Mouse (Mus musculus) thymus, postnatal 0 days (tissue): Measurements from ENCODE around the gene Fto. TPM values are rescaled to one million over a fixed set of nuclear protein-coding genes. Genes with fewer than 3 reads are reported as not detected.

Source experiments
- DNase-seq: peaks from one replicate; pipeline ENCODE4 v3.0.0-alpha.2; 2015; ENCODE audit warnings: low spot score
- polyA plus RNA-seq: library from polyadenylated mRNA; unstranded; fragments of >200 nt; fragmentation: Nextera tagmentation; extraction: Ambion mirVana; gene quantifications from 2 replicates; pipeline ENCODE4 v1.2.1, GENCODE M21; 2015

The Fto gene
- polyA plus RNA-seq, 1 experiment from 2014 or later: 33.4 TPM

DNA sequence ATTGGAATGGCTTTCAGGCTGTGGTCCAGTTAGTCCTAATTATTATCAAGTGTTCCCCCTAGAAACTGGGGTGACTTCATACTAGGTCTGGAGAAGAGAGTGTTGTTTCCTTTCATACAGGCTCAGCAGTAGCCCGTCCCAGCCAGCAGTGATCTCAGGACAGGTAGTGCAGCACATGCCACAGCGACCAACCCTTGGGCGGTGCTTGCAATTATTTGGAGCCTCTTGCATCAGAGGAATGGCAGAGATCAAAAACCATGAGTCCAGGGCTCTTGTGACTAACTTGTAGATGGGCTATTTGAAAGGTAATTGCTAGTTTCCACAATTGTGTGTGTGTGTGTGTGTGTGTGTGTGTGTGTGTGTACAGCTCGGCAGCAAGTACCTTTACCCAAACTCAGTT, 247.9 kb downstream of the Fto start:
- no peak for DNase-seq

DNA sequence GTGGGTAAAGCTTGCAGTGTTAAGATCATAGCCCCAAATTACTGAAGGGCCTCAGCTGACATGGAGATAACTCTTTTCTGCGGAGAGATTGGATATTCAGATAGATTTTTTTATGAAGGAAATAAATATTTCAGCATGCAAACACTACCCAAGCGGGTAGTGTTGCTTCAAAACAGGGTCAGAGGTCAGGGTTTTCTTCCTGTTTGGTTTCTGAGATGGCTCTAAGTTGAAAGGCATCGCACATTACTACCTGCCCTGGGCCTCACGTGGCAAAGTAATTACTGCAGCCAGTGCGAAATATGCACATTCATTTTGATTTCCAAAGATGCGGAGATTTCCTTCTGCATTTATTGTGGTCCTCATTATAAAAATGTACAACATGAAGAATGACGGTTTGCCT, 249.3 kb downstream of the Fto start:
- DNase-seq: no peak

DNA sequence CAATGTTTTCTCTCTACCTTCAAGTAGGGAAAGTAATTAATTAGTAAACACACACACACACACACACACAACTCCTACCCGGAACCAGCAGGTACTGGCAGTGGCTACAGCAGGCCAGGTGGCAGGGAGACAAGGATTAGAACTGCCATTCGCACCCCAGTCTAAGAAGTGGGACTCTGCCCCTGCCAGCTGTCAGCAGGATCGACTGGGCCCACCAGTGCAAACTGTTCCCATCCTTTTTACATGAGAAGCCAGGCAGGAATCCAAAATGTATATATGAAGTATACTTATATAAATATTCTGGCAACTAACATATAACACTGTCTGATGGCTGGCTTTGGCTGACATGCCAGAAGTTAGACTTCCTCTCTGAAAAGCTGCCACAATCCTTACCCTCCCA, 250.0 kb downstream of the Fto start:
- no peak for DNase-seq

DNA sequence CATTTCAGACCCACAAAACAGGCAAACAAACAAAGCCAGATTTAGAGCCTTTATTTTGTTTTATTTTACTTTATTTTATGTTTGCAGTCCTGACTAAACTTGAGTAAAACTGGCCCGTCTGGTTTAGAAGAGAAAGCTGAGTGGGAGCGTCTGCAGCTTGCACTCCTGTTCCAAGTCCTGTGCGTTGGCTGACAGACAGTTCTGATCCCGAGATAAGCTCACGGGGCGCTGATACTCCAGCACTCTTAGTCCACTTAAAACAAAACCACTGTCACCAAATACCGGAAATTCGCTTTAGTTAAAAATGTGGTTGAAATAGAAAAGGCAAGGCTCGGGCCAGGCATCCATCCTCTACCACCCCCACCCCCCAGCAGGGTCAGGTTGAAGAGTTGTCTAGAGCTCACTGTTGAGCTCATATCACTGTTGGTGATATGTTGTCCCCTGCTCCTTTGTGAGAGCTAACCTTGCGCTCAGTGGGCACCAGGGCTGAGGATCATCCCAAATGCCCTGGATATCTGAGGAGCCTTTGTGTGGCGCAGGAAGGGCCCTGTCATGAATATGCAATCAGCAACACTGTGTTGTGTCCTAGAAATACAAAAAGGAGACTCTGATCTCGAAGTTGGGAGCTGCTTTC, 252.7 kb downstream of the Fto start:
- DNase-seq: no peak

DNA sequence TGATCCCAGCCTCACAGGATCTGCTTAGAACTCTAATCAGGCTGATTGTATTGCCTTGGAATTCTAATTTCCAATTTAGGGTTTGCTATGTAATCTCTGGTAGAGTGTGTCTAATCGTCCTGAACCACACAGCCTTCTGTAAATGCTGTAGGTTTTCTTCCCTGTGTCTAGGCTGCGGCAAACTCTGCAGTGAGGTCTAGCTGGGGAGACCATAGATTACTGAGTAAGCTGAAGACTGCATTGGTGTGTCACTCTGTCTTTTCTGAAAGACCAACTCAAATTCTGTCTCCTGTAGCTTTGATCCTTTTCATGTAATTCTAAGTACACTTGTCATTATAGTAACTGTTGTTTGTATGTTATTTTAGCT, 253.2 kb downstream of the Fto start:
- DNase-seq: no peak

DNA sequence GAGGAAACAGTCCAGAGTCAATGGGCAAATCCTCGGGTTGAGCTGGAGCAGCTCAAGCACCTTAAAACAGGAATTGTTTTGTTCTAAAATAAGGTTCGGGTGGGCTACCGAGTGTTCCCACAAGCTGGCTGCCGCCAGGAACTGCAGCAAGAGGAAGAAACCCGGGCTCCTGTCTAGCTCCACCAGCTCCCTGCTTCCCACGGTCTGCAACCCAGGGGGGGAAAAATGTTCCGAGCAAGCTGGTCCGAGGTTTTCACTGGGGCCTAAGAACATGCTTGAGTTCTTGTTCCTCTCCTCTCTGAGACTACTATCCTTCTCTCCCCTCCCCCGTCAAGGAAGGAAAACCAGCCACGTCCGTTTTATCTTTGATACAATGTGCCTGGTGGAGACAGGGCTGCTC, 256.5 kb downstream of the Fto start:
- no peak for DNase-seq

DNA sequence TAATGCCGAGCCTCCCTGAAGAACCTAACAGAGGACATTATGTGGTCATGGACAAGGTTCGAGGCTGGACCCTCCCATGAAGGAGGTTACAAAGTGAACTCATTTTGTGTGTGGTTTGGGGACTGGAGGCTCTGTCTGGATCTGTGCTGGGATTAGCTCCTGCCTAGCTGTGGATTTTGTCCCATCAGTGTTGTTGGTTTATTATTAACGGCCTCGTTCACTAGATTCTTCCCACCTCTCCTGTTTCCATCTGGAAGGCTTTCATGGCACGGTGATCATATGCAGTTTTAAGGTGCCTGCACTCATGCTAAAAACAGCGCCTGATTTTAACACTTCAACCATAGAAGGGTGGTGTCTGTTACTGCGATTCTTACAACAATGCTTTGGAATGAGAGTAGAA, 257.5 kb downstream of the Fto start:
- no peak for DNase-seq

DNA sequence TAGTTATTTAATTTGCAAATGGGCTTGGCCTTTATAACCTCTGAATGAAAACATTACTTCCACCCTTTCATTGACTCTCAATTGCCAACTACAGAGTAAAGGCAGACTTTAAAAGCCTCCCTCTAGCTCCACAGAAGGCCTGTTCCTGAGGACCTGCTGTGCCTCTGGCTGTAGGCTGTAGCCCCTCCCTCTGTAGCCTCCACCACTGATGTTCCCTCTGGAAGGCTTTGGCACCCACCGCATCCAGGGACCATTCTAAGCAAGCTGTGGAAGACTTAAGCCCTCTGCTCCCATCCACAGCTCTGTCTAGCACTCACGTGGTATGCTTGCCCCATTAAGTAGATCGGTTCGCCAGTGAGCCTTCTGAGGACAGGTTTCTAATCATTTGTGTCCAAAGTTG, 258.7 kb downstream of the Fto start:
- no peak for DNase-seq

DNA sequence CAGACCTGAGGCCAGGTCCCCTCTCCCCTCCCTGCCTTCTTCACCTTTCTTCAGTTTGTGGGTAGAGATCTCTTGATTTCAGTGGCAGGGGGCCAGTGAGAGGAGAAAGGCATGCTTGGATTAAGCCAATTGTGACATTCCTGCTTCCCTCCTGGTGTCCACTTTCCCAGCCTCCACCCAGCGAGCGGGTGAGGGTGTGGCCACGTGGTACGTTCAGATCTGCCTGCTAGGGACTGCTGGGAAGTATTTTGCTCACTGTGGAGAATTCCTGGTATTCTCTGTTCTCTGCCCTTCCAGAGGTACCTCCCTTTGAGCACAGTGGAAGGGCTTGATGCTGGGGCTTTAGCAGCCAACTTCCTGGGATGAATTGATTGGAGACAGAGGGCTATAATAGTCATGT, 259.3 kb downstream of the Fto start:
- DNase-seq: no peak

DNA sequence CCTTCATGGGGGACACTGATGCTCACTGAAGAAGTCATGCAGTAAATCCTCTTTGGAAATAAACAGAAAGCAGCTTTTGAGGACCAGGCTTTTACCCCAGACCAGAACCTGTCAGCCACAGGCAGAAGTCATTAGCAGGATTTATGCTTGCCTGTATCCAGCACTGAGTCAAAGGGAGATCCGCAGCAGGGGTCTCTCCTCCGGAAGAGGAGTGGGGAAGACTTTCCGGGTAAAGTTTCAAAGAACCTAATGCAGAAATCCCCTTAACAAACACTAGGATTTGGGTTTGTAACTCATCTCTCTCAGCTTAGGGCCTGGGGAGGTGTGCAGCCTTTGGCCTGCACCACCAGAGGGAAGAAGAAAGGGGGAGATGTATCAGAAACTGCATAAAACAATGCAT, 262.3 kb downstream of the Fto start:
- no peak for DNase-seq

DNA sequence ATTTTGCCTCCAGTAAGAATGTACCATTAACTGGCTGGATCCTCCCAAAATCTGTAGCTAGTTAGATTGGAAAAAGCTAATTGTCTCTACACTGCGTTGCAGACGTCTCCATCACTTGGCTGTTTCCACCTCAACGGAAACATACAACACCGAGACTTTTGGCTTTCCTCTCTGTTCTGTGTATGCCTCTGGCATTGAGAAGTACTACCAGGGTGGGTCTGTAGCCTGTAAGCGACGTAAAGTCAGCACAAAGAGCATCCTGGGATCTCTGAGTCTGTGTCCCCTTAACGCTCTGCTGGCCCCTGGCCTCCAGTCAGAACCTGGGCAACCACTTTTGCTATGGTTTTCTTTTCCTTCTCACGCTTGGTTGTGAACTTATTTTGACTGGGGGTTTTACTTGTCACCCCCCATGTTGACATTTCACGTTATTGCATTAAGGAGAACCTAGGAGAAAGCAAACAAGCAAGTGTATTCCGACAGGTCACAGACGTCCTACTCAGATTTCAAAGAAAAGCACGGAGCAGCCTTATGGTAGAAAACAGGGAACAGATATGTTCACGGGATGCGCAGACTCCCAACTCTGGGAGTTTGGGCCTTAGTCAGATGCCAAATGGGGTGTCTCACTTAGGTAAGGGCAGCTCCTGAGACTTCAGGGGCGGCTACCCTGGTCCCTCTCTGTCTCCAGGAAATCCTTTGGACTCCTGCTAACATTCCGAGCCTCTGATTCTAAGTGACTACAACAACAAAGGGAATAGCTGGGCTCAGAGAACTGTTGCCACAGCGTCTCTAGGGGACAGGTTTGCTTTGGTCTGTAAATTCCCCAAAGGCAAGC, 263.0 kb downstream of the Fto start:
- DNase-seq: no peak

DNA sequence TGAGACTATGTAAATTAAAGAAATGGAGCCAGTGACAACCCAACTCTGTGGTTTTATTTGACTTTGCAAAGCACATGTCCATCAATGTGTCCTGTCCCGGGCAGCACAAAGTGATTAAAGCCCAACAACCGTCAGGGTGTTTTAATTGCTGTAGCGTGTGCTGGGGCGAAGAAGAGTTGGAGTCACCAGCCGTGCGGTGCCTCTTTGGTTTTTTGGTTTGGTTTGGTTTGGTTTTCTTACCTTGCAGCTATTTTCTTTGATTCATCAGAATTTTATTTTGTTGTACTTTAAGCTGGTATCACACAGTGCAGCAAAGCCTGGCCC, 263.6 kb downstream of the Fto start:
- no peak for DNase-seq

DNA sequence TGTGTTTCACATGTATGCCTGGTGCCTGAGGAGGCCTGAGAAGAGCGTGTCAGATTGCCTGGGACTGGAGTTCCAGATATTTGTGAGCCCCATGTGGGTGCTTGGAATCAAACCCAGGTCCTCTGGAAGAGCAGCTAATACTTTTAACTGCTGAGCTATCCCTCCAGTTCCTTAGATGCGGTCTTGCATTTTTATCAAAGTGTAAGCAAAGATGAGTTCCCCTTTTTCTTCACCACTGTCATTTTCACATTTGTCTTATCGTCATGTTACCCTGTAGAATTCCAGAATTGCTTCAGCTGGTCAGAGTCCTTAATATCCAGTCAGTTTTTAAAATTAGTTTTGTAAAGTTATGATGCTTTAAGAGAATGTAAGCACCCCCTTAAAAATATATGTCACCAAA, 264.3 kb downstream of the Fto start:
- no peak for DNase-seq

DNA sequence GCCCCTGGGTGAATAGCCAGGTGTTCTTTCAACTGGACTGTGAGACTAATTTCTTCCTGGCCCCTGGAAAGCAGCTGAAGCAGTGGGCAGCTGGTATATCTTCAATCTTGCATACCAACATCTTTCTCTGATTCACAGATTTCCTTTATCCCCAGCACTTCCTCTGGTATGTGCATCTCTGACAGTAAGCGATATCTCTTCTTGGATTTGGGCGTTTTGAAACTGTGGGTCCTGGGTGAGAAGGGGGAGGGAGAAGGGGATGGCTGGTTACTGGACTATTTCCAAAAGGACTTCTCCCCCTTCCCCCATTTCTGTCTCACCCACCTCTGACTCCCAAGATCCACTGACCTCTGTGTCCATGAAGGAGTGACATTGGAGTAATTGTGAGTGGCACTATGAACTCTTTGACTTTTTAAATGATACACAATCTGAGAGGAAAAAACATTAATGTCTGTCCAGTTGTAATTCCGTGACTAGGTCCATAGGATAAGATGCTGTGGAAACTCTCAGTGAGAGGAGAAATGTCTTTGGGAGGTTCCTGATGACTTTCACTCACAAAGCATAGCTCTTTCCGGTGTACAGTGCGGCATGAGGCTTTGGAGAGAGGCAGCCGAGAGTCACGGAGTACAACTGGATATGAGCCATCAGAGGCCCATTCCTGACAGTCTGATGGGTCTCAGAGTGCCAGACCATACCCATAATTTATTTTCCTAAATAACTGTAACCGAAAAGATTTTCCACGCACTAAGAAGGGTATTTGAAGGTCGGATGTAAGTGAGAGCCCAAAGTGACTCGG, 271.5 kb downstream of the Fto start:
- no peak for DNase-seq

DNA sequence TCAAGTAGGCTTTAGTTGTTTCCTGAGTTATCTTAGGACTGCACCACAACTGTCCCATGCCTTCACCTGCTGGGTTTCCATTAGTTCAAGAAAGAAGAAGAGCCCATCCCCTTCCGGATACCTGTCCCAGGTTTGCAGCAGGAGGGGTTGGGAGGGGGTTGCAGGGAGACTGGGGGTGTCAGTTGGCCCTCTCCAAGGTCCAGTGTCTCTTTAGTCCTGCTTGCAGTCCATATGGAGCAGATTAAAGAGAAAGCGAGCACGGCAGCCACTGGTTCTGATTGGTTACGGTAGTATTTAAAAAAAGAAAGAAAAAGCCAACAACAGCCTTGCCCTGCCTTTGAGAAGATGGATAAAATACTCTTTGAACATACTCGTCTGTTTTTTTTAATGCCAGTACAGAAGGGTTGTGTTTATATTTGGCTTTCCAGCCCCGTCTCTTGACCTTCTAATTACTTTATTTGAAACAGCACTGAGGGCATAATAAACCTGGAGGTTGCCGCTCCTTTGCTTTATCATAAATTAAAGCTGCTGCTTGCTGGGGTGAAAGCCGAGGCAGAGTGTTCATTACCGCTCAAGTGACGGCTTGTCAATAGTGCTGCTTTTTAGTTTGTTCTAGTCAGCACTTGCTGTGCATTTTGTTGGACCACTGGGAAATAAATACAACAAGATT, 279.2 kb downstream of the Fto start:
- DNase-seq: no peak

DNA sequence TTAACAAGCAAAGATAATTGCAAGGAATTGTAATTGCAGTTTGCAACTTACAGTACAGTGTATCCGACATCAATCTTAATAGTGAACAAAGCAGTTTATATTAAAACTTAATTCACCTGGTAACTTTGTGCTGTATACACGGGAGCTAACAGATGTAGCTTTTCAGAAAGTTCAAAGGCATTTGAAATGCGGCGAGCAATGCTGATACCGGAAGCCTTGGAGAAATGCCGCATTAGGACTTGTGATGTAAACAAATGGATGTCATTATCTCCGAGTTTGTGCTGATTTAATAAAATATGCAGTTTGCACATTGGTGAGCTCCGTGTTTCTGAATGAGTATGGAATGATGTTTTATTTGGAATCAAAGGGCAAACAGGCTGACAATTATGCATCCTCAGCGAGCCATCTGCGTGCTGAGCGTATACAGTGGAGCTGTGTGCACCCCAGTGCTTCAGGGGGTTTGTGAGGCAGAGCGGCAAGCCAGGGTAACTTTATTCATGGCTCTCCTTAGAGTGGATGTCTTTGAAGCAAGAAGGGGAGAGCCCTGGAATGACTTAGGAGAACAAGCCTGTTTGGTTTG, 280.0 kb downstream of the Fto start:
- DNase-seq: no peak

DNA sequence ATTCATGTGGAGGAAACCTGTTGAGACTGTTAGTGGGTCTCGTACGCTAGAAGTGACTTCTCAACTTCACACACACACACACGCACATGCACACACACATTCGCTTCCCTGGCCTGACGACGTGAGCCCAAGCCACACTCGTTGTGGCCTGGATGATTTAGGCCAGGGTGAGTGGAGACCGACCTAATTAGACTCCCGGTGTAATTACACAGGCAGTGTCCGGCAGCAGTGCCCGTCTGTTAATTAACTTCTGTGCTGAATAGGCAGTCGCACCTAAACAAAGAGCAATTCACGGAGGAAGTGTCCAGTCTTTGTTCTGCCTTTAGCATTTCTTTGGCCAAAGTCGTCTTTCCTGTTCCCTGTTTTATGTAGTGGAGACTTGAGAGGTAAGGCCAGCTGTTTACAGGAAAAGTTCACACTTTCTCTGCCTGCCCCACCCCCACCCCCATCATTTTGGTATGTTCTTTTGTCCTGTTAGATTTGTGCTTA, 286.1 kb downstream of the Fto start:
- DNase-seq: no peak

DNA sequence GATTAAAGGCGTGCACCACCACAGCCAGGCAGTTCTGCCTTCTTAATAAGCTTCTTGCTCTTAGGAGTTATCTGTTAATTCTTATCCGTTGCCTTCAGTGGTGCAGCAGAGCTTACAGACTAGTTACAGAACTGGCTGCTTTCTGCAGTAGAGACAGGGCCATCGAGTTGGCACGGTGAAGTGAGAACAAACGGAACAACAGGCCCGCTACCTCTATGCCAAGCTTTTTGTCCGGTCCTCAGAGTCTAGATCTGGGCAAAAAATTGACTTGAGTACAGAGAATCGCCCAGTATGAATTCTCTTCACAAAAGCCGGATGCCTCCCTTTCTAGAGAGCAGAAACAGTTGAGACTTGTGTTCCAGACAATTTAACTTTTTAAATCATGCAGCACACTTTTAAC, 290.4 kb downstream of the Fto start:
- no peak for DNase-seq

DNA sequence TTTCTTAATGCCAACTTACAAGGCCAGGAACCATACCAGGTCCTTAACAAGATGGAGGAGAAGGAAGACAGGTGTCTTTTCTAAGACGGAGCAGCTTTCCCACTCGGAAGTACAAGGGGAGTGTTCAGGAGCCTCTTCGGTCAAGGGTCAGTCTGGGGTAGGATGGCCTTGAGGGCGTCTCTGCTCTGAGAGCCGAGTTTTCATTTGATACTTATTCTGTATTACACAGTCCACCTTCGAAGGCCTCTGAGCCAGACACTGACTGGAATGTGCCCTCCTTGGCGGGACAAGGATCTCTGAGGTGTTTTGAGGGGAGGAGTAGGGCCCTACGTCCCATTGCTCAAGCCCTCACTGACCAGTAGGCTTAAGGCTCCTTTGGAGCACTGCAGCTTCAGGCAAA, 292.6 kb downstream of the Fto start:
- no peak for DNase-seq

DNA sequence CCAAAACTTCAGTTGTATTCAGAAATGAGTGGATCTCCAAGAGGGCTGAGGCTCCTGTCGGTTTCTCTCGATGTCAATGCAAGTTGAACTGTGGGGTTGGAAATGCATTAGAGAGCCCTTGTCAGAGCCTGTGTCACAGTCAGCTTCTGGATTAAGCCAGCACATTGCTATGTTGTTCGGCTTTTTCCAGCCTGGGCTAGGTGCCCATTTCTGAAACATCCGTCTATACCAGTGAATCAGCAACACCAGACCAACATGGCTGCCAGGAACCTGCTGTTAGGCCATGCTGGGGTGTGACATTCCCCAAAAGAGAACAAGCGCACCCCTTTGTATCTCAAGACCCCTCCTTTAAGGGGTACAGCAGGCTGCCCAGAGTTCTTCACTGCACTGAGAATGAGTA, 293.8 kb downstream of the Fto start:
- DNase-seq: no peak

DNA sequence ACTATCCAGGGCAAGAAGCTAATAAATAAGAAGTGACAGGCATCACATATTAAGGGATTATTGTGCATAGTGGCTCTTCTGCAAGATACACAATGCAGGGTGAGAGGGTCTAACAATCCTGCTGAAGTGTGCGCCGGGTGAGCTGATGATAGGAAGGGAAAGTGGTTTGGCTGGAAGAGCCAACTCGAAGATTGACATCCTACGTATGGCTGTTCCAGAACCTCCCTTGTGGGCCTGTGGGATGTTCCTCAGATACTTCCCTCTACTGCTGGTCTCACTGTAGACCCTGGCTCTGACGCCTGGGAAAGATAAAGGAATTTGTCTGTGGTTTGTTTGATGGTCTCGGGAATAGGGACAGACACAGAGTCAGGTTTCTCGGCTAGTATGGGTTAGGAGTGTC, 297.9 kb downstream of the Fto start:
- DNase-seq: no peak
